Mouse (Mus musculus): ENCODE results near the gene Slc38a8. TPM values are rescaled to one million over a fixed set of nuclear protein-coding genes. Genes with fewer than 3 reads are reported as not detected.

The Slc38a8 gene
- total and polyA plus RNA-seq, 3 experiments = not detected

- H3K4me1 ChIP-seq (ENCODE audit: control insufficient read depth in 1 of 2, insufficient read depth in 2 of 2, low read length in 2 of 2) = no peaks in the 10 kb centered on the region
- H3K9ac ChIP-seq (ENCODE audit: control insufficient read depth, low read depth, low read length, poor library complexity, severe bottlenecking) = no peak overlapping the region
- H3K36me3 ChIP-seq (ENCODE audit: control insufficient read depth in 1 of 2, insufficient read depth in 2 of 2, low read length in 2 of 2) = no peaks in the 10 kb centered on the region
- no peaks in the 10 kb centered on the region for H3K27me3 ChIP-seq (ENCODE audit: control insufficient read depth in 1 of 2, insufficient read depth in 2 of 2, low read length in 2 of 2)
- H3K79me2 ChIP-seq (ENCODE audit: control insufficient read depth, insufficient read depth, low read length, poor library complexity) = no peaks in the 10 kb centered on the region
- H3K9me3 ChIP-seq (replicated peaks; ENCODE audit: insufficient read depth, low read length) = no peaks in the 10 kb centered on the region
- no peak overlapping the region for H3K27ac ChIP-seq (ENCODE audit: control insufficient read depth, low read depth, low read length)
- H3K4me3 ChIP-seq (ENCODE audit: control insufficient read depth in 1 of 2, insufficient read depth in 1 of 2, low read depth in 2 of 2, low read length in 2 of 2) = no peak overlapping the region
- no peak for DNase-seq (ENCODE audit: low read depth, low spot score)
- TF ChIP-seq MXI1 (IDR thresholded peaks at IDR 0.05; ENCODE audit: low read depth, low read length) = no peak
Observed at GRCm38 (mm10) chr8:119442970-119443369, 58.5 kb downstream of the Slc38a8 start.

- Histone ChIP-seq H3K36me3 (ENCODE audit: control insufficient read depth in 1 of 2, insufficient read depth in 2 of 2, low read length in 2 of 2) (no peaks in the 10 kb centered on the region), H3K27ac (ENCODE audit: control insufficient read depth, low read depth, low read length) (no peak overlapping the region), H3K79me2 (ENCODE audit: control insufficient read depth, insufficient read depth, low read length, poor library complexity) (no peaks in the 10 kb centered on the region), H3K27me3 (ENCODE audit: control insufficient read depth in 1 of 2, insufficient read depth in 2 of 2, low read length in 2 of 2) (no peaks in the 10 kb centered on the region), H3K4me1 (ENCODE audit: control insufficient read depth in 1 of 2, insufficient read depth in 2 of 2, low read length in 2 of 2) (peaks cover 0 to 2% of the 10 kb centered on the region in 2 experiments; a peak in 1 of 4 replicates), H3K9me3 (replicated peaks; ENCODE audit: insufficient read depth, low read length) (no peaks in the 10 kb centered on the region), H3K4me3 (ENCODE audit: control insufficient read depth in 1 of 2, insufficient read depth in 1 of 2, low read depth in 2 of 2, low read length in 2 of 2) (no peak overlapping the region), H3K9ac (ENCODE audit: control insufficient read depth, low read depth, low read length, poor library complexity, severe bottlenecking) (no peak overlapping the region)
- TF ChIP-seq HCFC1 (IDR thresholded peaks at IDR 0.05; ENCODE audit: low read depth, low read length) (no peak), MEF2A (IDR thresholded peaks at IDR 0.05; ENCODE audit: extremely low read depth, insufficient replicate concordance, low read depth, low read length, poor library complexity, severe bottlenecking) (no peak), CHD2 (IDR thresholded peaks at IDR 0.05; ENCODE audit: low read length) (no peak), KAT2A (conservative IDR thresholded peaks at IDR 0.05; ENCODE audit: low read depth, low read length) (no peak), MYC (IDR thresholded peaks at IDR 0.05; ENCODE audit: low read depth, low read length) (no peak), RAD21 (IDR thresholded peaks at IDR 0.05; ENCODE audit: low read depth, low read length) (no peak), SIN3A (IDR thresholded peaks at IDR 0.05; ENCODE audit: low read length) (no peak), RCOR1 (IDR thresholded peaks at IDR 0.05; ENCODE audit: low read depth, low read length) (no peak), TCF12 (IDR thresholded peaks at IDR 0.05; ENCODE audit: low read depth, low read length) (no peak), TBP (IDR thresholded peaks at IDR 0.05; ENCODE audit: low read depth, low read length) (no peak), ZMIZ1 (IDR thresholded peaks at IDR 0.05; ENCODE audit: low read depth, low read length) (no peak), BHLHE40 (IDR thresholded peaks at IDR 0.05; ENCODE audit: borderline replicate concordance, low read depth, low read length) (no peak), E2F4 (IDR thresholded peaks at IDR 0.05; ENCODE audit: borderline replicate concordance, low read depth, low read length) (no peak)
- no peak for DNase-seq (ENCODE audit: low read depth, low spot score)
Observed at GRCm38 (mm10) chr8:119442013-119442412, 59.5 kb downstream of the Slc38a8 start.

GRCm38 (mm10) chr8:119440952-119441270 lies 60.6 kb downstream of the Slc38a8 start:
- no peak overlapping the region for H3K9ac ChIP-seq (ENCODE audit: control insufficient read depth, low read depth, low read length, poor library complexity, severe bottlenecking)
- H3K4me3 ChIP-seq (ENCODE audit: control insufficient read depth in 1 of 2, insufficient read depth in 1 of 2, low read depth in 2 of 2, low read length in 2 of 2) = no peak overlapping the region
- no peak for TF ChIP-seq TBP (IDR thresholded peaks at IDR 0.05; ENCODE audit: low read depth, low read length)
- no peak for TF ChIP-seq BHLHE40 (IDR thresholded peaks at IDR 0.05; ENCODE audit: borderline replicate concordance, low read depth, low read length)
- no peak for TF ChIP-seq GATA1 (IDR thresholded peaks at IDR 0.05; ENCODE audit: low read depth, low read length)
- no peaks in the 10 kb centered on the region for H3K79me2 ChIP-seq (ENCODE audit: control insufficient read depth, insufficient read depth, low read length, poor library complexity)
- H3K36me3 ChIP-seq (ENCODE audit: control insufficient read depth in 1 of 2, insufficient read depth in 2 of 2, low read length in 2 of 2) = peaks cover 0 to 2% of the 10 kb centered on the region in 2 experiments; a peak in 2 of 4 replicates
- peaks cover 0 to 8% of the 10 kb centered on the region in 2 experiments; a peak in 2 of 4 replicates for H3K4me1 ChIP-seq (ENCODE audit: control insufficient read depth in 1 of 2, insufficient read depth in 2 of 2, low read length in 2 of 2)
- DNase-seq (ENCODE audit: low read depth, low spot score) = no peak
- H3K27me3 ChIP-seq (ENCODE audit: control insufficient read depth in 1 of 2, insufficient read depth in 2 of 2, low read length in 2 of 2) = no peaks in the 10 kb centered on the region
- H3K9me3 ChIP-seq (replicated peaks; ENCODE audit: insufficient read depth, low read length) = no peaks in the 10 kb centered on the region
- H3K27ac ChIP-seq (ENCODE audit: control insufficient read depth, low read depth, low read length) = no peak overlapping the region
